Mouse (Mus musculus): ENCODE measurements around the gene C1ql2. TPM values are rescaled to one million over a fixed set of nuclear protein-coding genes. Genes with fewer than 3 reads are reported as not detected.

Gene C1ql2
- total RNA-seq (2021), result 10 to 100 TPM; 81.1 to 88.7 TPM

DNA sequence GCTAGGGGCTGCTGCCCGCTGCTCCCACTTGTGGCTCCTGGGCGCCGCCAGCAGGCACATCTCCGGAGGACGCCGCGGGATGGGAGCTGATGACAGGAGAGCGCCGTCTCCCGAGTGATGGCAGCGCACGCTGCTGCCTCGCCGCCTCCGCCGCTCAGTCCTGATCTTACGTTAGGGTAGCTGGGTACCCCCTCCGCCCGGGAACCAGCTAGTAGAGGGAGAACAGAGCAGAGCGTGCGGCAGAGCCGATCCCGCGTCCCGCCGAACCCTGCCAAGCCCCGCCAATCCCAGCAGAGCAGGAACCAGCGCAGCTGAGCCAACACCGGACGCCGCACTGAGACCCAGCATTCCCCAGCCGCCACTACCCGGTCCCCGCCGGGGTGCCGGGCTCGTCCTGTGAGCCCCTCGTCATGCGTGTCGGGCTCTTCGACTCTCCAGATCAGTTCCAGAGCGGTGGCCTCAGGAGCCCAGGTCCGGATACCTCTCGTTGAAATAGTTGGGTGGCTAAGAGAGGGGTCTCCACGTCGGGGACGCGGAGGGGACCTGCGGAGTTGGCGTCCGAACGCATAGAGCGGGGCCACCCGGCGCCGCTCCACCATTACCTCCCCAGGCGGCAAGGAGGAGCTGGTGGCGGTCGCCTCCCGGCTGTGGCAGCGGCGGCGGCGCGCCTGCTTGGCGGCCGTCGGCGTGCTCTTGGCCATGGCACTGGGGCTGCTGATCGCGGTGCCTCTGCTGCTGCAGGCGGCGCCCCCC, at the start of gene C1ql2:
C1ql2 (plus strand) TSS at position 164 of the 753 bp plus-strand sequence.
- DNase-seq, result peak; percentile 78 to 80

DNA sequence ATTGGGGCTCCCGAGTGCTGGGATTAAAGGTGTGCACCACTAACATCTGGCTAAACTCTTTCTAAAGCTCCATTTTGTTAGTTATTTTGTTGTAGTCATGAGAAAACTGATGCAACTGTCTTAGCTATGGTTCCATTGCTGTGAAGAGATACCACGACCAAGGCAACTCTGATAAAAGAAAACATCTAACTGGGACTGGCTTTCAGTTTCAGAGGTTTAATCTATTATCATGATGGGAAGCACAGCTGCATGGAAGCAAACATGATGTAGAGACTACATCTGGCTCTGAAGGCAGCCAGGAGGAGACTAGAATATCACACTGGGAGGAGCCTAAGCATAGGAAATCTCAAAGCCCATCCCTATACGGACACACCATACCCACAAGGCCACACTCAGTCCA, 48.7 kb upstream of the C1ql2 start:
- DNase-seq, result no peak

GRCm38 (mm10) chr1:120293803-120294202, 46.6 kb upstream of the C1ql2 start:
- no peak for DNase-seq

DNA sequence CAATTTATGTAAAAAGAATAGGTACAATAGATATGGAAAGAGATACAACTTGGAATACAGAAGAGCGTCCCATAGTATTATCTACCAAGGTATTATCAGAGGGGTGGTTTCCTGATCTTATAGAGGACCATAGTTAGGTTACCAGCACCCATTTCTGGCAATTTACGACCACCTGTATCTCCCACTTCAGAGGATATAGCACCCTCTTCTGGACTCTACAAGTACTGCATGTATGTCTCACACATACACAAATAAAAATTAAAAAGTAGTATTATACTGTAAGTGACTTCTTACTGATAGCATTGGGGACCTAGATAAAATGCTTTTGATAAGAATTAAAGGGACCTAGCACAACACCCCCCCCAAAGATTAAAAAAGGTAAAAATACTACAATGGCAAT, 43.4 kb upstream of the C1ql2 start:
- no peak for DNase-seq

GRCm38 (mm10) chr1:120305801-120306200, 34.6 kb upstream of the C1ql2 start:
- DNase-seq, result no peak

DNA sequence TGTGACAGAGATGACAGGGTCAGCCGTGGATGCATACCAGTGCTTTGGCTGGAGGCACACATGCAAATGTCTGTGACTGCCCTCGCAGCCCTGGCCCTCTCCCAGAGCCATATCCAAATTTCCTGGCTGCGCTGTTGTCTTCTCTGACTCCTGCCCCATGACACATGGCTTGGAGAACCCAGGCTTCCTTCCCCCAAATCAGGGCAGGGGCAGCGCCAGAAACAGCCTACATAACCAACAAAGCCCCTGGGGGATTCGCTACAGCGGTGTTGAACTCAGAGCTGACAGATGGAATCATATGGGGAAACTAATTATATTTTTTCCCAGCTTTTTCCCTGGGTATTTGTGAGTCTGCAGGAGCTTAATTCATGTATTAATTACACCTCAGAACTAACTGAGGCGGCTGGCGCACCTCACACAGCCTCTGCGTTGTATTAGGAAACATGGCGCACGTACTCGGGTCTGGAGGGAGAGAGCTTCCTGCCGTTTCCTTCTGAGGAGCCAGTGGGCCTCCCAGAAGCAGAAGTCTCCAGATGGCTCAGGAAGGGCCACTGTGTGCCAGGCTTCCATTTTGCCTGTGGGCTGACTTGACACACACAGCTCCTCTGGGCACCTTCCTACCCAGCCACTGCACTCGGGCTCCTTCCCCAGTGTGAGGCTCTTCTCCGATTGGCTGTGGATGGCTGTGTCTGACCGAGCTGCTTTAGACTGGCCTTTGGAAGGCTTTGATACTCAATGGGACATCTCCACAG, 18.9 kb upstream of the C1ql2 start:
- DNase-seq, result no peak

DNA sequence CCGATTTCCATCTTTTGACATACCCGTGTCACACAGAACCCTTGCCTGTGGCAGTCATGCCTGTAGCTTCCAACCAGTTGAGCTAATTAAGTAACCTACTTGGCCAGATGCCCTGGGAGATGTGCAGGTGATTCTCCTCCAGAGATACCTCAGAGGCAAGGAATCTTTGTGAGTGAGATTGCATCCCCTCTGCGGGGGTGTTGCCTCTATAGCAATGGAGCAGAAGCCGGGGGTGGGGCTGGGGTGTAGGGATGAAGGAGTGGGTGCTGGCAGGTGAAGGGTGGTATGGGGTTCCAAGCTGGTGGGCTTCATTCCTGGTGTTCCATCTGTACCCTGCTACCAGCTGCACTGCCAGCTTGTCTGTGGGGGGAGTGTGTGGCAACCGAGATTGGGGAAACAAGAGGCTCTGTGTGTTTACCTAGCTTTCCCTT, 17.2 kb upstream of the C1ql2 start:
- DNase-seq, result peak; percentile 42 to 56

DNA sequence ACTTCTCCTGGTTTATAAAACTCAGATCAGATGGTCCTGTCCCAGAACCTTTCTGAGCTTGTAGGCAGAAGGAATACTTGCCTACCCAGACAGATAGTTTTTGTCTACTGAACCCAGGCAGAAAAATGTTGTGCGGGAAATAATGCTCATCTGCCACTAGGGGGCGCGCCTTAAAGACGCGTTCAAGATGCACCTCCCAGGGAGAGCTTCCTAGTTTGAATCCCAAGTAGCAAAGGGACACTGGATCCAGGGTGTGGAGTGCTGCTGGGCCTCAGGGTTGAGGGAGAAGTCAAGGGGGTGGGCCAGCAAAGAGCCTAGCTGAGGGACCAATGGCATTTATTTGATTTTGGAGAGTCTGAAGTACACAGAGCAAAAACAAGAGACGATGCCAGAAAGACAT, 12.7 kb upstream of the C1ql2 start:
- peak in 1 of 2 experiments; percentile 46 for DNase-seq

DNA sequence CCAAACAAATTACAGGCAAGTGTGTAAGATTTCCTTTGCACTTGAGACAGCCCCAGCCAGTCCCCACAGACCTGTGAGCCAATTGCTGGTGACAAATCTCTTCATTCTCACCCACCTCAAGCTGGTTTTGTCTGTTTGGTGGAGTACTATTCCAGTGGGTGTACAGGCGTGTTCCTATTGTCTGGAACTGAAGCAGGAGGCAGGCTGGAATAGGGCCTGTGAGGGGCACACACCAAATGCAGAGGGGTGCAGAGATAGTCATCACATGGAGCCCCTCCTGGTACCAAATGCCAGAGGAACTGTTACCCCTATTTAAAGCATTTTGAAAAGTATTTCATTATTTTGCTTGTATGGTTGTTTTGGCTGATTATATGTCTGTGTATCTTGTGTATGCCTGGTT, 12.2 kb upstream of the C1ql2 start:
- DNase-seq, result no peak

DNA sequence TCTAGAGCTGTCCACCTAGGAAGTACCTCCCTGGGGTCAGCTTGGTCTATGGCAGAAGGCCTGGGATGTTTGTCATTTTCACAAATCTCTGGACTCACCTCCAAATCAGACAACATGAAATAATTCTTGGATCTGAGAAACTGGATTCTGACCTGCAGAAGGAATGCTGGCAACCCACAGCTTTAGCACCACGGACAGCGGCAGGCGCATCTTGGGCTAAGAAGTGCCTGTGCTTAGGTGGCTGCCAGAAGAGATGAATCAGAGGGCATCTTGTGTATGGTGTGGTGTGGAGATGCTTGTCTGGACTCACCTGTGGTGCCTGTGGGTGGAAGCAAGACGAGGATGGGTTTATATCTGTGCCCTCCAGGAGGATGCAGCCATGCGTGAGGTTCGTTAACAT, 8.5 kb upstream of the C1ql2 start:
- DNase-seq, result no peak

DNA sequence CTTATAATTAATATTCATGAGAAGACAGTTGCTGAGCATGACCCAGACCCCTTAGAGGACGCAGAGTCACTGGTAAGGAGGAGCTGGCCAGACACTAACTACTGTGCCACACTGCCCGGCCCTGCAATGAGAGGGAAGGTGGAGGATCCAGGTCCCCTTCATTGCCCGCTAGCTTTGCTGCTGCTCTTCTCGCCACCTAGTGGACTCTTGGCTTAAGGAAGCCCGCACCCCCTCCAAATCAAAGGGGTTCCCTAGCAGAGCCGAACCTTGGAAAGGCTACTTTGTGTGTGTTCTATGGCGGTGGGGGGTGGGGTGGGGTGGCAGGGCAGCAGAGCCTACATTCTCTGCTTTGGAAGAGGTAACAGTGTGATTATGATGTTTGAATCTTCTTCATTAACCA, 2.4 kb upstream of the C1ql2 start:
- no peak for DNase-seq

GRCm38 (mm10) chr1:120341172-120341675, 842 bp downstream of the C1ql2 start:
- DNase-seq, result no peak

DNA sequence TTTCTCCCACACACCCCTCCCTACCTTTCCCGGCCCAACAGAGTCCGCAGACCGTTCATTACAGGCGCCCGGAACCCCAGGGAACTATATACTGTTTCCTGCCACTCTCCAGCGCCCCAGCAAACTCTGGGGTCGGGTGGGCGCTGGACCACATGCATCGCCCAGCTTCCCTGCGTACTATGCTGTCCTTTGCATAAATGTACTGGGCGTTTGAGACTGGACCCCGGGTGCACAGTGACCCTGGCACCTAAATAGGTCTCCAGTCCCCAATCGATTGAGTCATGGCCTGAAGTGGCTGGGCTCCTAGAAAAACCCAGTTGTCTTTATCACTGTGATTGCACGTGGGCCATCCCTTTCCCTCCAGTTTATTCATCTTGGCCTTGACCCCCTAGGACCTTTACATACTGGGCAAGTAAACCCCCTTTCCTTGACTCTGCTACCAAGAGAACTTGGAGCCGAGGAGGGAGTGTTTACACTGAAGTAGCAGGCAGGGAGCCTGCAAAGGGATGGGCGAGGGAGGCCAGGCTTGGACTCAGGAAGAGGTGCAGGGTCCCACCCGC, 1.5 kb downstream of the C1ql2 start:
- no peak for DNase-seq

DNA sequence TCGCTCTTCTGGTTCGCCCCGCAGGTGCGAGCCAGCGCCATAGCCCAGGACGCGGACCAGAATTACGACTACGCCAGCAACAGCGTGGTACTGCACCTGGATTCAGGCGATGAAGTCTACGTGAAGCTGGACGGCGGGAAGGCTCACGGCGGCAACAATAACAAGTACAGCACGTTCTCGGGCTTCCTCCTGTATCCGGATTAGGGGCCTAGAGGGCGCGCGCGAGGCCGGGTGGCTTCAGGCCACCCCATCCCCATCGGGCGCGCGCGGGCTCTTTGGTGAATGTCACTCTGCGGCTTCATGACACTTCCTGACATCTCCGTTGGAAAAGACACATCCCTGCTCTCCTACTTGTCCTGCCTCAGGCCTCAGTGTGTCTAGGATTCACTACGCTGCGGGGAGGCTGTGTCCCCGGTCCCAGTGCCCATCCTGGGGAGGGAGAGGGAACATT, 2.0 kb downstream of the C1ql2 start:
- peak; percentile 43 to 44 for DNase-seq

DNA sequence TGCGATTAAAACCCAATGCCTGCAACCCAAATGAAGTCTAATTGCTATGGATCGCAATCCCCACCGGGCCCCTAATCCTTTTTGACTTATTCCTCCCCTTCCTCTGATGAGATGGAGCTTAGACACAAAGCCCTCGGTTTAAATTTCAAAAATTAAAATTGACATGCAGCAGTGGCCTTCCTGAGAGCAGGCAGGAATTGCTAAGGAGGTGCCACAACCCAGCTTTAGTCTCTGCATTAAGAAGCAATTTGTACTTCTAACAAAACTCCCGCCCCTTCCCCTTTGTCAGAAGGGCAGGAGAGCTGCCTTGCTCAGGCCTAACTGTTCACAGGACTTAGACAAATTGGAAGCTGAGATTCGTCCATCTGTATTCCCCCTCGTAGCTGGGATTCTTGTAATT, 4.6 kb downstream of the C1ql2 start:
- DNase-seq, result no peak

DNA sequence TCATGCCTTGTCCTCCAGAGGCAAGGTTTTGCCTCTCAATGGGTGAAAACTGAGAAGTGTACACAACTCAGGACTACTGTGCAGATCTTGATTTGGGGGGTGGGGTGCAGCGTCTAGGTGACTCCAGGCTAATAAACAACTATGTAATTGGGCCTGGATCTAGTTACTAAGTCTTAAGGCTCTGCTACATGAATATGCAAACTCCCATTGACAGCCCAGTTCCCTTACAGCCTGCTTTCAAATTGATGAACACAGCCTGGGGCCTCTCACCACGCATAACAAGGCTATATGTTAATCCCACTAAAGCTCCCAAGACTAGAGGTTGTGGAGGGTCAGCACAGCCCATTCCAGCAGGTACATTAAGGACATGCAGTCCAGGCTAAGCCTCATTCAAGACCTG, 14.0 kb downstream of the C1ql2 start:
- DNase-seq, result no peak

DNA sequence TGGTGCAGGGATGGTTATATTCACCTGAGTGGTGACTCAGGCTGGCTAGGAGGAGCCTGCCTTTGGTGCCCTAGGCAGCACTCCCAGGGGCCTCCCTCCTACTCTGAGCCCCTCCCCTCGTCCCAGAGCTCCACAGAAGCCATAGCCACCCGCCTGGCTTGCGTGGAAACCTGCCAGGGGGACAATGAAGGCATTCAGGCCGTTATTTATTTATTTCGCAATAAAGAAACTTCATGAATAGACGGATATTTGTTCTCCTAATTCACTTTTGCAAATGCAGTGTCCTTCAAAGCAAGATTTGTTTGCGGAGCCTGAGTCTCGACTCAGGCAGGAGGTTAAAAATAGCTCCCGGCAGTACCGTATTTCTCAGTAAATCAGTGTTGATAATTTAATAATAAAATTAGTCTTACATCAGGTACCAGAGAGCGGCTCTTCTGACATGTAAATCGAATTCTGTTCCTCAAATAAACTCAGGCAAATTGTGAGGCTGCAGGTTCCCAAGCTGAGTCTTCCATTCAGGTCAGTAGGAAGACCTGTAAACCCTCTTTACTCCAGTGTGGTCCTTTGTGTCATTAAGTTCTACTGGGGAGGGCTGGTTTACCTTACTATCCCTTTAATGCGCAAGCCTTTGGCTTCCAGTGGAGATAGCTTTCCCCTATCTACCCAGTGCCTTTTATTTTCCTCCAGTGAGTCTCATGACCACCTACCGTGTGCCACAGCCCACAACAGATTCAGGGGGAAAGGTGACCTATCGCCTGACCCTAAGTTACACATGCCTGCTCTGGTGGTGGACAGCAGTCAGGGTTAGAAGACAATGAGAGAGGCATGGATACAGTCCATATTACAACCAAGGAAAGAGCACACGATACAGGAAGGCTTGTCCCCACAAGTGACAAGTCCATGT, 17.2 kb downstream of the C1ql2 start:
- DNase-seq, result peak; percentile 55 to 62

GRCm38 (mm10) chr1:120363638-120364037, 23.3 kb downstream of the C1ql2 start:
- no peak for DNase-seq

GRCm38 (mm10) chr1:120368138-120368537, 27.8 kb downstream of the C1ql2 start:
- no peak for DNase-seq

- DNase-seq, result no peak
These were observed 33.7 kb downstream of the C1ql2 start for GRCm38 (mm10) chr1:120374131-120374530.

GRCm38 (mm10) chr1:120374832-120375231, 34.5 kb downstream of the C1ql2 start:
- no peak for DNase-seq

GRCm38 (mm10) chr1:120385029-120385571, 44.7 kb downstream of the C1ql2 start:
- DNase-seq, result no peak

All from layer of hippocampus, postnatal 36 days (tissue).